Mouse (Mus musculus): ENCODE measurements around the gene Lta. TPM values are rescaled to one million over a fixed set of nuclear protein-coding genes. Genes with fewer than 3 reads are reported as not detected.

Gene Lta
- total RNA-seq, 2 experiments from 2014 or later: 0.23 to 0.60 TPM

DNA sequence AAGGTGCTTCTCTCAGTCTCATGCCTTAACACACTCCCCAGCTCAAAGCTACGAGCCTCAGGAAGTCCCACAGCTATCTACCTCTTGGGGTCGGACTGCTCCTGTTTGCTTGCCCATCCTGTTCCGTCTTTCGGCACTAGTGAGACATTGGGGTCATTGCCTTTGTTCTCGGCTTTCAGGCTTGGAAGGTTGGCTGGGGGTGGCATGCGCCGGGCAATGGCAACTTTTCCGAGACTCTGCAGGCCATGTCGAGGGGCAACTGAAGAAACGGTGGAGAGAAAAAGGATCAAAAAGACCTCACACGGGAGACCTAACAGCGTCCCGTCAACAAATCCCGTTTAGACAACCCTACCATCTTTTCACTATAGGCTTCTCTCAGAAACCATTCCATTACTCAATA, 43.0 kb downstream of the Lta start:
- DNase-seq (ENCODE audit: low spot score in 2 of 2): no peak

DNA sequence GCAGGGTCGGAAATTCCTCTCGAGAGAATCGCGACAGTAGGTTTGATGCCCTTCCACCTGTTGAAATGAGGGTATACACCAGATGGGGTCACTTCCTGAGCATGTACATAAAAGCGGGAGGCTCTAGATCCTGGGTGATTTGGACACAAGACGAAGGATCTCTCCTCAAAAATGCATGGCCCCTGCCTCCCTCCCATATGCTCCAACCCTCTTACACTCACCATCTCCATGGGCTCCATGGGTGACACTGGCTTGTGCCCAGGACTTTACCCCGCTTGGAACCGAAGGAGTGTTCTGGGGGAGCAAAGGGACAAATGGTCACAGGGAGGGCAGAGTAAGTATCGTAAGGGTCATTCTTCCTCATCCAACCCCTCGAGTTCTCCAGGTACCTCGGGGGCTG, 43.7 kb downstream of the Lta start:
- no peak for DNase-seq (ENCODE audit: low spot score in 2 of 2)

DNA sequence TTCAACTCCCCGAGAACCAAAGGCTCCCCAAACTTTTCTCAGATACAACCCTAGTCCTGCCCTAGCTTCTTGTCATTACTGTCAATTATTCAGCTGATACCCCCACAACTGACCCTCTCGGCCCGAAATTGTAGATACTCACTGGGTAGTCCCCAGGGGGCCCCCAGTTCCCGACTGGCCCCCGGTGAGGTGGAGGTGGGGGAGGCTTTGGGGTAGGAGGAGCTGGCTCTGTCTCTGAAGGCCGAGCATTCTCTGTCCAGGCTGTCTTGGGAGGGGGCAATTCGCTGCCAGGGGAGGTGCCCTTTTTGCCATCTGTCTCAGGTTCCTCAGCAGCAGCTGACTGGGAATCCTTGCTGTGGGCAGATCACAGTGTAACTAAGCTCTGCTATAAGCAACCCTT, 45.5 kb downstream of the Lta start:
- no peak for DNase-seq (ENCODE audit: low spot score in 2 of 2)

DNA sequence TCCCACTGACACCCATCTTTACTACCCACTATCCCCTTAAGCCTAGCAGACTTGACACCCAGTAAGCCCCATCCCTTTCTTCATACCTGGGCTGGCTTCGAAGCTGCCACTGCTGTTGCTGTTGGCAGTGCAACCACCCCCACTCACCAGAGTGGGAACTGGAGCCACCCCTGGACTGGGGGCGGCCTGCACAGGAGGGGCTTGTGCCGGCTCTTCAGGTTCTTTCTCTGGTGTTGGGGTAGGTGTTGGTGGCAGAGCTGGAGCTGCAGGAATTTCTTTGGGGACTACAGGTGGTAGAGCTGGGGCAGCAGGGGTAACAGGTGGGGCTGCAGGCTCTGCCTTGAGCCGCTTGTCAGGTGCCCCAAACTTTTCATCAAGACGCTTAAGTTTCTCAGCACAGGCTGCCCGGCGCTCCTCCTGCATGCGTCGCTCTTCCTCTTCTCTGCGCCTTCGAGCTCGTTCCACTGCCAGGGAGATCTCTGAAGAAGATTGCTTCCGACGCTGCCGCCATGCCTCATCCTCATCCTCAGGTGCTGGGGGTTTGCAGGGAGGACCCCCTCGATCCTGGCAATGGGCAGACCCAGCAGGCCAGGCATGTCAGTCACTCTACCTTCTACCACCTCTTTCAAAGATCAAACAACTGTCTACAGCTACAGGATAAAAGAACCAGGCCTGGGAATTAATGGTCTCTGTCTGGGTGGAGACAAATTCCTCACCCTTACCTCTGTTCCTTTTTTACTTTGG, 46.1 kb downstream of the Lta start:
- no peak for DNase-seq (ENCODE audit: low spot score in 2 of 2)

DNA sequence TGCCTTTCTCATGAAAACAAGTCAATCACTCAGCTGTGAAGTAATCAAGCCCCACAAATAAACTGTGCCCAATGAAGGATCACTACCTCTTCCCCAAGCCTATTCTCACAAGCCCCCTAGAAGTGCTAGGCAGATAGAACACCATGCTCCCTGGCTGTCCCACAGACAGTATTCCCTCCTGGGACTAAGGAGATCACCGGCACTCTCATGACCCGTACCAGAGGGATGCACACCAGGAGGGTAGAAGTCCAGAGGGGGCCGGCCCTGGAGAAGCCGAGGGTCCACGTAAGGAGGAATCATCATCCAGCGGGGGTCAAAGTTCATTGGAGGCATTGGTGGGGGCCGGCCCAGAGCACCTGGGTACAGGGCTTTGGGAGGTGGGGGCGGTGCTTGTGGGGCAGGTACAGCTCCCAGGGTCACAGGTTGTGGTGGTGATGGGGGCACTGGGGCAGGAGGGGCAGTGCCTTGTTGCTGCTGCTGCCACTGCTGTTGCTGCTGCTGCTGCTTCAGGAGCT, 47.4 kb downstream of the Lta start:
- DNase-seq (ENCODE audit: low spot score in 2 of 2): no peak

DNA sequence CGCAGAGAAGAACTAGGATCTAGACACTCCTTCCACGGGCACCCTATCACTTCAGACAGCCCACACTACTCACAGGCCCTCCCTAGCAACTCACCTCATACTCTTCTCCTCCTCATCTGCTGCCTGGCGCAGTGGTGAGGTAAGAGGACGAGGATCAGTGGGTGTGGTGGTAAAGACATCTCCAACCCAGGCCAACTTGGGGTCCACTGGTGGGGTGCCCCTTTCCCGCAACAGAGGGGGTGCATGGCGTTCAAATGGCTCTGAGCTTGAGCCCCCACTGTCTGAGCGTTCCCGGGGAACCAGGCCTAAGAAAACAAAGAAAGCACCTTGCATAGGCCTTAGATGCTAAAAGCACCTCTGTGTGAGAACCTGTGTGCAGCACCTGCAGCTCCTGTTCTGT, 47.9 kb downstream of the Lta start:
- no peak for DNase-seq (ENCODE audit: low spot score in 2 of 2)

DNA sequence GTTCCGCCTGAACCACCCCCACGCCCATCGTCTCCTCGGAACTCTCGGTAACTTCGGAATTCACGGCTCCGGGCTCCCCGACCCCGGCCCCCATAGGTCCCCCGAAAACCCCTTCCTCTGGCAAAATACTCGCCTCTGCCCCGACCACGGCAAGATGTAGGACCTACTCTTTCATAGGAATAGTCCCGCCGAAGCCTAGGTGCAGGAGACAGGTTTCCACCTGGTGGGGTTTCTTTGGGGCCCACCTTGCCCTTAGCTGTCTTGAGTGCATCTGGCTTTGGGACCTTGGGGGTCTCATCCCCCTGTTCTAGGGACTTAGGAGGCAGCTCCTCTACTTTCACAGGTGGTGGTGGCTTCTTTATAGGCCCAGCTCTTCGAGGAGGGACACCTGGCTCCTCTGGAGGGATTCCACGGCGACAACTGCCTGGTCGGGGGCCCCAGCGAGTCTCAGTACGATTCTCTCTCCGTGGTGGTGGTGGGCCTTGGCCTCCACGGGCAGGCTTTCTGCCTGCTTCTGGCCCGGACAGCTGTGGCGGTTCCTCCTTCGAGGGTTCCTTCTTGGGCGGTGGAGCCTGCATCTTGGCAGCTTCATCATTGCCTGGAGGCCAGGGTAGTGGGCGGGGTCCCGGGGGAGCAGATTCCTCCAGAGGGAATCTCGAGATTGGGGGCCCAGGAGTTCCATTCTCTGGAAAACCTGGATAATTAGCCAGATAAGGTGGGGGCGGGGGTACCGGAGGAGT, 48.5 kb downstream of the Lta start:
- no peak for DNase-seq (ENCODE audit: low spot score in 2 of 2)

DNA sequence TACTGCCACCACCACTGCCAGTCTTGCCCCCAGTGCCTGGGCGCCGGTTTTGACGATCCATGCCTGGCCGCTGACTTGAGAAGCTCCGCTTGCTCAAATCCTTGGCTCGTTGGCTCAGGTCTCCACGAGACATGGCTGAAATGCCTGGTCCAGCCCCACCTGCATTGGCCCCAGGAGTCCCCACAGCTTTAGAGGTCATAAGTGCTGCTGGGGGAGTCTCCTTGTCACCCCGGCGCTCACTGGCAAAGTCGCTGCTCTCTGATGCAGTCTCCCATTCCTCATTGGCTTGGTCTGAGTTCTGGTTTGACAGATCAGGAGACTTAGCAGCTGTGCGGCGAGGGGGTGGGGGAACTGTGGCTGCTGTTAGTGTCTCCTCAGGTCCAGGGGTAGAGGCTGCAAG, 49.7 kb downstream of the Lta start:
- no peak for DNase-seq (ENCODE audit: low spot score in 2 of 2)

DNA sequence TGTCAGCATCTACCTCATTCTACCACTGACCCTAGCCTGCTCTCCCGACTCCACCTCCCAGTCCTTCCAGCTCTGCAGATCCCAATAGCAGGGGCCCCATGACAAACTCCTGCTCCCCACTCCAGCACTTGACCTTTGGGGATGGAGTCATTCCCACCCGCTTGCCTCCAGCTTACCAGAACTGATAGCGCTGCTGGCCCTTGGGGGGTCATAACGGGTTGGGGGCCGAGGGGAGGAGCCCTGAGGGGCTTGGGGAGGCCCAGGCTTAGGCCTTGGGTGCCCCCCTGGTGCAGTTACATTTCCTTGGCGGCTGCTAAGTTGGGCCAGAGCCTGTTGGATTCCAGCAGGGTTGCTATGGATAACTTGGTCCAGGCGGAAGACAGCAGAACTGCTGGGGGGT, 50.5 kb downstream of the Lta start:
- DNase-seq (ENCODE audit: low spot score in 2 of 2): no peak

DNA sequence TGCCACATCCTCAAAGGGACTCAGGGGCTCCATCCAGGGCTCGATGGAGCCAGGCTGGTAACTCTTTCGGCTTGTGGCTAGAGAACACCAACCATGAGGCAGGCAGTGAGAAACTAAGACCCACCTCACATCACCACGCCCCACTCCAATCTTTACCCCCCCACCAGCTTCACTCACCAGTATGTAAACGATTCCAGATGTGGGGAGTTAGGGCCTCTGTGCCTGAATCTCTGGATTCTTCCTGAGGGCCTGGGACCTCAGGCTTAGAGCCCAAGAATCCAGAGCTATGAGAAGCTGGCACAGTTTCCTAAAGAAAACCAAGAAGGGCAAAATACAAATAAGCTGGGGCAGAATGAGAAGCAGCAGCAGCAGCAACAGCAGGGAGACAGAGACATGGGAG, 51.2 kb downstream of the Lta start:
- no peak for DNase-seq (ENCODE audit: low spot score in 2 of 2)

Small RNAs within 50 kb of the gene (microRNA-seq; reads per million reads assigned to microRNA genes)
- 0 reads per million in 2 experiments for gene Mir6973a
- 0.21 to 0.25 reads per million in 2 experiments for gene Mir6974
- 0.63 to 0.99 reads per million in 2 experiments for gene Mir6975
- 0 reads per million in 2 experiments for gene Mir8094

Other genes starting within 250 kb of the Lta start
- gene Hspa1b, start 246.1 kb downstream of the Lta start, total RNA-seq (2021): 10 to 100 TPM; 21.5 to 31.4 TPM
- under 1 TPM in 1 of 2 experiments, not detected in 1; 0.72 TPM for gene Gm20481, start 235.4 kb downstream of the Lta start, total RNA-seq (2021)
- 10 to 100 TPM; 22.1 to 23.4 TPM for gene Hspa1a, start 233.2 kb downstream of the Lta start, total RNA-seq (2021)
- under 1 TPM; 0.44 to 0.61 TPM for gene Hspa1l, start 232.6 kb downstream of the Lta start, total RNA-seq (2021)
- 10 to 100 TPM; 13.9 to 15.5 TPM for gene Lsm2, start 223.5 kb downstream of the Lta start, total RNA-seq (2021)
- gene Vars, start 204.4 kb downstream of the Lta start, total RNA-seq (2021): 10 to 100 TPM; 39.6 to 44.0 TPM
- under 1 TPM; 0.61 to 0.77 TPM for gene Vwa7, start 188.8 kb downstream of the Lta start, total RNA-seq (2021)
- not detected for gene Sapcd1, start 177.3 kb downstream of the Lta start, total RNA-seq (2021)
- gene Msh5, start 158.6 kb downstream of the Lta start, total RNA-seq (2021): under 1 TPM; 0.65 to 0.68 TPM
- gene Clic1, start 155.4 kb downstream of the Lta start, total RNA-seq (2021): 10 to 100 TPM in 1 of 2 experiments, 1 to 10 TPM in 1; 9.1 to 10.2 TPM
- gene Ddah2, start 146.3 kb downstream of the Lta start, total RNA-seq (2021): 10 to 100 TPM in 1 of 2 experiments, 1 to 10 TPM in 1; 9.9 to 11.6 TPM
- gene Ly6g6c, start 140.0 kb downstream of the Lta start, total RNA-seq (2021): not detected
- not detected for gene Mpig6b, start 139.2 kb downstream of the Lta start, total RNA-seq (2021)
- 1 to 10 TPM; 2.3 to 6.2 TPM for gene Ly6g6e, start 128.4 kb downstream of the Lta start, total RNA-seq (2021)
- gene Ly6g6d, start 127.3 kb downstream of the Lta start, total RNA-seq (2021): 1 to 10 TPM in 1 of 2 experiments, under 1 TPM in 1; 0.70 to 1.0 TPM
- under 1 TPM; 0.33 to 0.40 TPM for gene Ly6g6f, start 119.7 kb downstream of the Lta start, total RNA-seq (2021)
- gene Abhd16a, start 116.1 kb downstream of the Lta start, total RNA-seq (2021): 100 to 1,000 TPM; 115 to 120 TPM
- gene Ly6g5c, start 97.1 kb downstream of the Lta start, total RNA-seq (2021): not detected
- gene Ly6g5b, start 89.9 kb downstream of the Lta start, total RNA-seq (2021): under 1 TPM; 0.28 to 0.72 TPM
- 10 to 100 TPM; 15.9 to 16.4 TPM for gene Gpank1, start 83.9 kb downstream of the Lta start, total RNA-seq (2021)
- gene Csnk2b, start 83.3 kb downstream of the Lta start, total RNA-seq (2021): 100 to 1,000 TPM; 192 to 198 TPM
- 10 to 100 TPM; 31.5 to 32.2 TPM for gene D17H6S53E, start 79.0 kb downstream of the Lta start, total RNA-seq (2021)
- not detected for gene Apom, start 73.3 kb downstream of the Lta start, total RNA-seq (2021)
- 100 to 1,000 TPM; 294 to 308 TPM for gene Bag6, start 70.2 kb downstream of the Lta start, total RNA-seq (2021)
- 100 to 1,000 TPM; 270 to 288 TPM for gene Prrc2a, start 40.5 kb downstream of the Lta start, total RNA-seq (2021)
- 10 to 100 TPM in 1 of 2 experiments, 1 to 10 TPM in 1; 8.6 to 11.6 TPM for gene Aif1, start 29.3 kb downstream of the Lta start, total RNA-seq (2021)
- 1 to 10 TPM; 6.0 to 6.9 TPM for gene Lst1, start 16.9 kb downstream of the Lta start, total RNA-seq (2021)
- gene Ltb, start 10.9 kb downstream of the Lta start, total RNA-seq (2021): under 1 TPM; 0.79 to 0.80 TPM
- not detected for gene Tnf, start 3.3 kb downstream of the Lta start, total RNA-seq (2021)
- gene Gm16181, start 15.5 kb upstream of the Lta start, total RNA-seq (2021): not detected
- gene Atp6v1g2, start 28.3 kb upstream of the Lta start, total RNA-seq (2021): 100 to 1,000 TPM; 587 to 598 TPM
- gene Nfkbil1, start 30.4 kb upstream of the Lta start, total RNA-seq (2021): 10 to 100 TPM; 11.6 to 14.9 TPM
- gene Ddx39b, start 36.4 kb upstream of the Lta start, total RNA-seq (2021): 100 to 1,000 TPM; 201 to 213 TPM
- gene H2-D1, start 57.4 kb upstream of the Lta start, total RNA-seq (2021): 10 to 100 TPM; 26.2 to 33.1 TPM
- 1 to 10 TPM in 1 of 2 experiments, under 1 TPM in 1; 0.79 to 1.2 TPM for gene H2-Q1, start 115.1 kb upstream of the Lta start, total RNA-seq (2021)
- gene H2-Q2, start 136.9 kb upstream of the Lta start, total RNA-seq (2021): under 1 TPM; 0.44 to 0.82 TPM
- gene H2-Q4, start 174.3 kb upstream of the Lta start, total RNA-seq (2021): 1 to 10 TPM; 2.9 to 4.1 TPM
- 1 to 10 TPM in 1 of 2 experiments, under 1 TPM in 1; 0.96 to 1.4 TPM for gene H2-Q6, start 219.5 kb upstream of the Lta start, total RNA-seq (2021)
- 1 to 10 TPM in 1 of 2 experiments, under 1 TPM in 1; 0.53 to 1.4 TPM for gene H2-Q7, start 233.8 kb upstream of the Lta start, total RNA-seq (2021)

Data from left cerebral cortex, adult 18-20 months (tissue).